Comparison of ENCODE assay signal across 10 mouse cellular contexts in genomic region chr2:93377157-93377556, GRCm38 (mm10).
"Had no signal": no experiment of that assay in that cellular context is flagged by ENCODE, and none has a peak within 500 bp of the region (broad histone marks: within the 10 kb centered on the region; RNA-seq: fewer than 3 reads in every experiment).

No protein-coding gene starts in this region.

- H3K4me3 ChIP-seq: limb, embryonic 13.5 days; midbrain, embryonic 13.5 days; myocyte; neural tube, embryonic 12.5 days had no signal

- H3K4me2 ChIP-seq: midbrain, embryonic 13.5 days; neural tube, embryonic 12.5 days had no signal

- H3K9ac ChIP-seq: limb, embryonic 13.5 days; liver, embryonic 14.5 days; midbrain, embryonic 13.5 days; neural tube, embryonic 12.5 days had no signal

- DNase-seq: kidney, adult 9 months; kidney, postnatal 36 days; lung, adult 18-20 months; thymus, postnatal 36 days had no signal

- ATAC-seq: midbrain, embryonic 13.5 days had no signal

- H3K36me3 ChIP-seq: limb, embryonic 13.5 days; midbrain, embryonic 13.5 days; neural tube, embryonic 12.5 days had no signal

- H3K9me3 ChIP-seq: limb, embryonic 13.5 days; midbrain, embryonic 13.5 days; neural tube, embryonic 12.5 days had no signal

- H3K27ac ChIP-seq: kidney, postnatal 0 days; limb, embryonic 13.5 days; liver, embryonic 14.5 days; midbrain, embryonic 13.5 days; neural tube, embryonic 12.5 days had no signal

- H3K27me3 ChIP-seq: midbrain, embryonic 13.5 days; neural tube, embryonic 12.5 days had no signal
